Mouse (Mus musculus) midbrain, postnatal 0 days (tissue): ENCODE data around the gene Pcbp3. TPM values are rescaled to one million over a fixed set of nuclear protein-coding genes. Genes with fewer than 3 reads are reported as not detected.

Experiments used
- ATAC-seq: fragments of 200-750 bp; cut with Nextera tagmentation; 2 replicates; pipeline ENCODE4 v1.8.0; 2017; ENCODE audit warnings: moderate number of reproducible peaks, mild to moderate bottlenecking, moderate TSS enrichment, moderate library complexity; ENCODE audit not compliant: low FRiP score
- DNase-seq: peaks from one replicate; pipeline ENCODE4 v3.0.0-alpha.2; 2015; ENCODE audit warnings: low spot score
- H3K27ac ChIP-seq: fragments of 300-500 bp; sonication (generic); 2 replicates; pipeline ENCODE4 v1.5.1; 2014; ENCODE audit warnings: low read depth, mild to moderate bottlenecking, low read length, mixed read lengths
- H3K27me3 ChIP-seq: fragments of 300-500 bp; sonication (generic); 2 replicates; pipeline ENCODE4 v1.6.1; 2014; ENCODE audit warnings: low read length, control low read depth, mixed read lengths; ENCODE audit not compliant: insufficient read depth
- H3K36me3 ChIP-seq: fragments of 300-500 bp; sonication (generic); 2 replicates; pipeline ENCODE4 v1.6.1; 2014; ENCODE audit warnings: low read length, control low read depth, mixed read lengths; ENCODE audit not compliant: insufficient read depth
- H3K4me1 ChIP-seq: fragments of 300-500 bp; sonication (generic); 2 replicates; pipeline ENCODE4 v1.6.1; 2014; ENCODE audit warnings: mild to moderate bottlenecking, control low read depth, antibody characterized with exemption, low read length, mixed read lengths; ENCODE audit not compliant: insufficient read depth
- H3K4me2 ChIP-seq: fragments of 300-500 bp; sonication (generic); 2 replicates; pipeline ENCODE4 v1.6.1; 2014; ENCODE audit warnings: low read depth, mild to moderate bottlenecking, low read length, mixed read lengths; ENCODE audit not compliant: poor library complexity, severe bottlenecking
- H3K4me3 ChIP-seq: fragments of 300-500 bp; sonication (generic); 2 replicates; pipeline ENCODE4 v1.5.1; 2014; ENCODE audit warnings: low read depth, mild to moderate bottlenecking, low read length, moderate library complexity
- H3K9ac ChIP-seq: fragments of 300-500 bp; sonication (generic); replicated peaks from 2 replicates; pipeline ENCODE4 v1.6.1; 2014; ENCODE audit warnings: mild to moderate bottlenecking, low read length, moderate library complexity, mixed read lengths; ENCODE audit not compliant: poor library complexity, severe bottlenecking
- H3K9me3 ChIP-seq: fragments of 300-500 bp; sonication (generic); 2 replicates; pipeline ENCODE4 v1.6.1; 2016; ENCODE audit warnings: low read length, control low read depth
- CTCF ChIP-seq: IDR thresholded peaks from 2 replicates; pipeline ENCODE4 v1.5.1; 2016; ENCODE audit warnings: antibody characterized with exemption, mild to moderate bottlenecking
- WGBS: fragments of 180-500 bp; shearing (Covaris S2); extraction: QIAGEN DNeasy Blood & Tissue Kit; methylation state at CpG from one replicate; pipeline ENCODE4 v1.1.7; 2014; 5-methylcytosine and 5-hydroxymethylcytosine counted together
- polyA plus RNA-seq: library from polyadenylated mRNA; unstranded; fragments of >200 nt; fragmentation: Nextera tagmentation; extraction: Ambion mirVana; gene quantifications from 2 replicates; pipeline ENCODE4 v1.2.1, GENCODE M21; 2015
- total RNA-seq: library from RNA; depleted of rRNA; stranded (reverse); fragments of >200 nt; gene quantifications from 2 replicates; pipeline ENCODE4 v1.2.3, GENCODE M21; 2014

Gene Pcbp3
- total and polyA plus RNA-seq, 2 experiments from 2014 or later, result 52.4 to 74.4 TPM

DNA sequence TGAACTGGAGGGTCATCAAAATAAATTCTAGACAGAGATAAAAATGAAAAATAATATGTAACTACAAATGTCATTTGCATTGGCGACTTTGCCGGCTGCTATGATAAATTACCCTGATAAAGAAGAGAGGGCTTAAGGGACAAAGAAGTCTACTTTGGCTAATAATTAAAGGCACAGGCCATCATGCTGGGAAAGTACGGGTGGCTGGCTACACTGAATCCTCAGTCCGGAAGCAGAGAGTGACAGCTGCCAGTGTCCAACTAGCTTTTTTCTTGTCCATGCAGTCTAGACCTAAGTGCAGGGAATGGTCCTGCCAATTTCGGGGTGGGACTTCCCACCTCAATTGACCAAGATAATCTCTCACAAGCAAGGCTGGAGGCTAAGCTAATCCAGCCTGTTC, 121.1 kb downstream of the Pcbp3 start:
- 50% methylated on average over 5 of the region's 5 CpGs for WGBS
- H3K9me3 ChIP-seq, result no peaks in the 10 kb centered on the region
- H3K27me3 ChIP-seq, result no peaks in the 10 kb centered on the region
- H3K4me3 ChIP-seq, result no peak overlapping the region
- no peaks in the 10 kb centered on the region for H3K36me3 ChIP-seq
- H3K27ac ChIP-seq, result 0 out of 2 replicates have a peak overlapping the region, but pooled peaks have one; percentile 26
- H3K4me1 ChIP-seq, result no peaks in the 10 kb centered on the region
- no peak overlapping the region for H3K4me2 ChIP-seq
- TF ChIP-seq CTCF, result no peak
- DNase-seq (no peak), ATAC-seq (no peak)
- no peak overlapping the region for H3K9ac ChIP-seq

DNA sequence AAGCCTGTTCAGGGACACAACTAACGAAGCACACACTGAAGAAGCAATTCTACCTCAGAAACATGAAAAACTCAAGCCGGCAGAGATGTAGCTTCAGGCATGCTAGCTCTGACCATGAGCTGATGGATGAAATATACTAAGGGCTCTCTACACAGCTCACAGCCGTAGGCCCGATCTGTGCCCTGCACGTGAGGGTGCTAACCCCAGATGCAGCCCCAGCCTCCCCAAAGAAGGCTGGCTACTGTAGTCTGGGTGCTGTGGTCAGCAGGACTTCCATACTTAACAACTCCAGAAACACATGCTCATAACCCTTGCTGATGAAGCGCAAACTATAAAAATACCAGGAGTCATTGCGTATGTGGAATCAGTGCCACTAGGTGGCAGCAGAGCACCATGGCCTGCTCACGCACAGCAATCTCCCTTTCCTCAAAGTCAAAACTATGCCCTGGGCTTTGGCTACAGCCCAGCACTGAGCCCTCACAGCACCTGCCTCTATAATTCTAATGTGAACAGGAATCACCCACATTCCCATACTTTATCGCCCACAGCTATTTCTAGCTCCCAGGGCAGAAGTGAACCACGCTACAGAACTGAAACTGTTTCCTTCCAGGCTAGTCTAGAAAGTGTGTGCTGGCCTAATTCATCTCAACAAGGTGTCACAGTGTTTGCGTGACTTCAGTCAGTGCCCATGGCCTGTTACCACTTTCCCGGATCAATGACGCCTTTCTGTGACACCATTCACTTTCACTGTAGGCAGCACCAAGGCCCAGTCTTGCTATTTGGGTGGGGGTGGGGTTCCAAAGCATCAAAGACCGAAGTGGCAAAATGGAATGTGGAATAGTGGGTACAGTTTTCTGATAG, 126.0 kb downstream of the Pcbp3 start:
- peak; percentile 100 for TF ChIP-seq CTCF
- Histone ChIP-seq H3K4me2 (no peak overlapping the region), H3K9me3 (no peaks in the 10 kb centered on the region), H3K4me1 (no peaks in the 10 kb centered on the region), H3K4me3 (no peak overlapping the region), H3K9ac (no peak overlapping the region), H3K27me3 (no peaks in the 10 kb centered on the region), H3K36me3 (no peaks in the 10 kb centered on the region), H3K27ac (0 out of 2 replicates have a peak overlapping the region, but pooled peaks have one; percentile 6)
- ATAC-seq (peak; percentile 62; the same call in 1 of the 2 replicates), DNase-seq (peak; percentile 92)
- WGBS, result 59% methylated on average over 14 of the region's 14 CpGs

DNA sequence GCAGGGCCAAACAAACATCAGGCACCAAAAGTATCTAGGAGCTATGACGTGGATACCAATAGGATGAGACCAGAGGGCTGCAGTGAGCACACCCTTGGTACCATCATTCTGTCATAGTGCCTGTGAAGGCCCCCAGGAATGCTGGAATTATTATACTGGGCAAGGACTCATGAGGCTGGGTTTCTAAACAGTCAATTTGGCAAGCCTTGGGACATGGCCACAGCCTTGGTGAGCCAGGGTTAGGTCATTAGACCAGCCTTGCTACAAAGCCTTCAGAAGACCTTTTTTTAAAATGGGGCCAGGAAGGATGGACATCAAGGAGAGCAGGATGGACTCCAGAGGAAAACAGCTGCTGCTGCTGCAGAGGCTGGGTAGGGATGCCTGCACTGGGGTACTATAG, 128.8 kb downstream of the Pcbp3 start:
- Histone ChIP-seq H3K9ac (no peak overlapping the region), H3K27me3 (no peaks in the 10 kb centered on the region), H3K4me2 (no peak overlapping the region), H3K36me3 (no peaks in the 10 kb centered on the region), H3K9me3 (no peaks in the 10 kb centered on the region), H3K4me1 (no peaks in the 10 kb centered on the region), H3K27ac (no peak overlapping the region), H3K4me3 (no peak overlapping the region)
- DNase-seq, result no peak
- ATAC-seq, result no peak
- 88% methylated on average over 1 of the region's 1 CpGs for WGBS
- TF ChIP-seq CTCF, result no peak

DNA sequence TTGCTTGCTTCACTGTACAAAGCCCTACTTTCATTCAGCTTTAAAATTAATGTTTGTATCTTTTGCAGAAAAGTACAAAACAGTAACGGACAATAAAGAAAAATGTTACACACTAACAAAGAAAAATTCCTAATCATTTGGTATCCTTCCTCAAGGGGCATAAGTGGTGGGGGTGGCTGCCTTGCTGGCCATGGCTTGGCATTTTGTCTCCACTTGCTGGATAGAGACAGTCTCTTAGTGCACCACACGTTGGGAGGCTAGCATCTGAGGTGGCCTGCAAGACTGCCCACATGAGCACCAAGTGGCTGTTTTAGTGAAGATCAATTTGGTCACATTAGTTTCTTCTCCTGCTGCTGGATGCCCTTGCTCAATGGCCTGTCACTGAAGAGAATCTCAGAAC, 129.8 kb downstream of the Pcbp3 start:
- Histone ChIP-seq H3K4me3 (no peak overlapping the region), H3K27me3 (no peaks in the 10 kb centered on the region), H3K36me3 (no peaks in the 10 kb centered on the region), H3K27ac (no peak overlapping the region), H3K9me3 (no peaks in the 10 kb centered on the region), H3K4me1 (no peaks in the 10 kb centered on the region), H3K4me2 (no peak overlapping the region), H3K9ac (no peak overlapping the region)
- DNase-seq (no peak), ATAC-seq (no peak)
- 90% methylated on average over 2 of the region's 2 CpGs for WGBS
- TF ChIP-seq CTCF, result no peak

DNA sequence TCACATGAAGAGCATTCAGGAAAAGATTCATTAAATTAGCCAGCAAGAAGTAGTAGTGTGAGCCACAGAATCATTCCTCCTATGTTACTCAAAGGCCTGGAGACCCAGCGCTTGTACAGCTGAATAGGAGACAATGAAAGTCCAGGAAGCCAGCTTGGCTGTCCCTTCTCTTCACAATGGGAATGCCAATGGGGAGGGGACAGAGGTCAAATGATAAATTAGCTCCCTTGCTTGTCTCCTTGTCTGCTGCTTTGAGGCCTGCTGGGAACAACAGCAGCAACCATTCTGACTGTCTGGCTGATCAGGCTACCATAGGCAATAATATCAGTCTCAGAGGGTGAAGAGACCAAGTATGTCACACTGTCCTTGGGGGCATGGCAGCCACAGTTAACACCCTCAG, 130.5 kb downstream of the Pcbp3 start:
- DNase-seq (no peak), ATAC-seq (no peak)
- no peak overlapping the region for H3K27ac ChIP-seq
- no peaks in the 10 kb centered on the region for H3K27me3 ChIP-seq
- no peak for TF ChIP-seq CTCF
- no peak overlapping the region for H3K4me2 ChIP-seq
- 26% methylated on average over 1 of the region's 1 CpGs for WGBS
- H3K4me3 ChIP-seq, result no peak overlapping the region
- H3K4me1 ChIP-seq, result no peaks in the 10 kb centered on the region
- H3K36me3 ChIP-seq, result no peaks in the 10 kb centered on the region
- no peaks in the 10 kb centered on the region for H3K9me3 ChIP-seq
- H3K9ac ChIP-seq, result no peak overlapping the region

DNA sequence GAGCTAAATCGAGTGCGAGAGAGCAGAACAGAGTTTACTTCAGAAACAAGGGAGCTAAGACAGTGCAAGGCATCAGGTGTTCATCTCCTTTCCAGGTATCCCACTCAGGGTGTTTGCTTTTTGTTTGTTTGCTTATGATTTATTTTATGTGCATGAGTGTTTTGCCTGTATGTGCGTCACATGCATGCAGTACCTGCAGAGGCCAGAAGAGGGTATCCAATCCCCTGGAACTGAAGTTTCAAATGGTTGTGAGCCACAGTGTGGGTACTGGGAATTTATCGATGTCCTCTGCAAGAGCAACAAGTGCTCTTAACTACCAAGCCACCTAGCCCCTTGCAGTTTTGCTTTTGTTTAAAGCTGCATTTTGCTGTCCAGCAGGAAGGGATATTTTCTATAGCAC, 132.8 kb downstream of the Pcbp3 start:
- 97% methylated on average over 4 of the region's 4 CpGs for WGBS
- no peaks in the 10 kb centered on the region for H3K27me3 ChIP-seq
- TF ChIP-seq CTCF, result peak; percentile 32
- H3K9me3 ChIP-seq, result no peaks in the 10 kb centered on the region
- H3K36me3 ChIP-seq, result no peaks in the 10 kb centered on the region
- H3K27ac ChIP-seq, result no peak overlapping the region
- H3K4me1 ChIP-seq, result no peaks in the 10 kb centered on the region
- DNase-seq (no peak), ATAC-seq (no peak)
- no peak overlapping the region for H3K9ac ChIP-seq
- no peak overlapping the region for H3K4me2 ChIP-seq
- H3K4me3 ChIP-seq, result no peak overlapping the region
